Mouse (Mus musculus): ENCODE measurements around the gene Hoxa7. TPM values are rescaled to one million over a fixed set of nuclear protein-coding genes. Genes with fewer than 3 reads are reported as not detected.

Hoxa7 gene
- polyA plus RNA-seq, 1 experiment from 2014 or later: not detected

GRCm38 (mm10) chr6:52248638-52249414 lies 27.2 kb upstream of the Hoxa7 start:
- H3K27ac ChIP-seq (ENCODE audit: low read length): no peak overlapping the region
- peaks cover 4% of the 10 kb centered on the region; the same call in 1 of the 2 replicates for H3K9me3 ChIP-seq (replicated peaks; ENCODE audit: control insufficient read depth, low read length, poor library complexity, severe bottlenecking)
- WGBS: 2% methylated on average over 27 of the region's 27 CpGs
- no peak overlapping the region for H3K4me3 ChIP-seq (ENCODE audit: low read depth, low read length)
- no peak overlapping the region for H3K4me2 ChIP-seq (ENCODE audit: low read length)
- H3K36me3 ChIP-seq (ENCODE audit: control insufficient read depth, insufficient read depth, low read length): no peaks in the 10 kb centered on the region
- ATAC-seq: no peak
- H3K9ac ChIP-seq (ENCODE audit: low read depth, low read length): no peak overlapping the region
- H3K27me3 ChIP-seq (ENCODE audit: control insufficient read depth, insufficient read depth, low read depth, low read length): peaks cover 90% of the 10 kb centered on the region
- no peaks in the 10 kb centered on the region for H3K4me1 ChIP-seq (ENCODE audit: control insufficient read depth, insufficient read depth, low read length)

GRCm38 (mm10) chr6:52247766-52248637 lies 26.3 kb upstream of the Hoxa7 start:
- WGBS: 1% methylated on average over 23 of the region's 23 CpGs

GRCm38 (mm10) chr6:52246916-52247315 lies 25.3 kb upstream of the Hoxa7 start:
- H3K4me2 ChIP-seq (ENCODE audit: low read length): no peak overlapping the region
- H3K4me1 ChIP-seq (ENCODE audit: control insufficient read depth, insufficient read depth, low read length): no peaks in the 10 kb centered on the region
- no peak overlapping the region for H3K9ac ChIP-seq (ENCODE audit: low read depth, low read length)

More at GRCm38 (mm10) chr6:52247766-52248637, 26.3 kb upstream of the Hoxa7 start:
- Histone ChIP-seq H3K4me3 (ENCODE audit: low read depth, low read length) (no peak overlapping the region), H3K36me3 (ENCODE audit: control insufficient read depth, insufficient read depth, low read length) (no peaks in the 10 kb centered on the region), H3K4me1 (ENCODE audit: control insufficient read depth, insufficient read depth, low read length) (no peaks in the 10 kb centered on the region), H3K9me3 (replicated peaks; ENCODE audit: control insufficient read depth, low read length, poor library complexity, severe bottlenecking) (peaks cover 4% of the 10 kb centered on the region; the same call in 1 of the 2 replicates), H3K4me2 (ENCODE audit: low read length) (no peak overlapping the region), H3K27ac (ENCODE audit: low read length) (no peak overlapping the region), H3K27me3 (ENCODE audit: control insufficient read depth, insufficient read depth, low read depth, low read length) (peaks cover 92% of the 10 kb centered on the region), H3K9ac (ENCODE audit: low read depth, low read length) (no peak overlapping the region)
- ATAC-seq: no peak

GRCm38 (mm10) chr6:52246403-52246803 lies 24.7 kb upstream of the Hoxa7 start:
- Histone ChIP-seq H3K27ac (ENCODE audit: low read length) (no peak overlapping the region), H3K9me3 (replicated peaks; ENCODE audit: control insufficient read depth, low read length, poor library complexity, severe bottlenecking) (peaks cover 4% of the 10 kb centered on the region; the same call in 1 of the 2 replicates), H3K4me1 (ENCODE audit: control insufficient read depth, insufficient read depth, low read length) (no peaks in the 10 kb centered on the region), H3K4me3 (ENCODE audit: low read depth, low read length) (no peak overlapping the region), H3K4me2 (ENCODE audit: low read length) (no peak overlapping the region), H3K9ac (ENCODE audit: low read depth, low read length) (no peak overlapping the region), H3K36me3 (ENCODE audit: control insufficient read depth, insufficient read depth, low read length) (no peaks in the 10 kb centered on the region), H3K27me3 (ENCODE audit: control insufficient read depth, insufficient read depth, low read depth, low read length) (peaks cover 91% of the 10 kb centered on the region)
- under 1% methylated on average over 26 of the region's 26 CpGs for WGBS
- ATAC-seq: no peak

More at GRCm38 (mm10) chr6:52246916-52247315, 25.3 kb upstream of the Hoxa7 start:
- 6% methylated on average over 3 of the region's 3 CpGs for WGBS
- H3K27ac ChIP-seq (ENCODE audit: low read length): no peak overlapping the region
- peaks cover 91% of the 10 kb centered on the region for H3K27me3 ChIP-seq (ENCODE audit: control insufficient read depth, insufficient read depth, low read depth, low read length)
- peaks cover 4% of the 10 kb centered on the region; the same call in 1 of the 2 replicates for H3K9me3 ChIP-seq (replicated peaks; ENCODE audit: control insufficient read depth, low read length, poor library complexity, severe bottlenecking)
- H3K36me3 ChIP-seq (ENCODE audit: control insufficient read depth, insufficient read depth, low read length): no peaks in the 10 kb centered on the region
- H3K4me3 ChIP-seq (ENCODE audit: low read depth, low read length): no peak overlapping the region
- ATAC-seq: no peak

- H3K4me1 ChIP-seq (ENCODE audit: control insufficient read depth, insufficient read depth, low read length): no peaks in the 10 kb centered on the region
- H3K9me3 ChIP-seq (replicated peaks; ENCODE audit: control insufficient read depth, low read length, poor library complexity, severe bottlenecking): peaks cover 4% of the 10 kb centered on the region; the same call in 1 of the 2 replicates
- H3K4me3 ChIP-seq (ENCODE audit: low read depth, low read length): no peak within 1 kb of the TSS
- no peak within 1 kb of the TSS for H3K9ac ChIP-seq (ENCODE audit: low read depth, low read length)
- no peak for ATAC-seq
- H3K27ac ChIP-seq (ENCODE audit: low read length): no peak within 1 kb of the TSS
- H3K27me3 ChIP-seq (ENCODE audit: control insufficient read depth, insufficient read depth, low read depth, low read length): peaks cover 91% of the 10 kb centered on the region
- WGBS: 2% methylated on average over 20 of the region's 20 CpGs
- no peak within 1 kb of the TSS for H3K4me2 ChIP-seq (ENCODE audit: low read length)
- no peaks in the 10 kb centered on the region for H3K36me3 ChIP-seq (ENCODE audit: control insufficient read depth, insufficient read depth, low read length)
Observed at GRCm38 (mm10) chr6:52245757-52246142, 24.1 kb upstream of the Hoxa7 start, which contains the start of gene Hoxa11. TSS of gene Hoxa11 (minus strand) at chr6:52245810.

GRCm38 (mm10) chr6:52245040-52245756 lies 23.5 kb upstream of the Hoxa7 start:
- Histone ChIP-seq H3K27ac (ENCODE audit: low read length) (no peak overlapping the region), H3K9ac (ENCODE audit: low read depth, low read length) (no peak overlapping the region), H3K4me3 (ENCODE audit: low read depth, low read length) (no peak overlapping the region), H3K27me3 (ENCODE audit: control insufficient read depth, insufficient read depth, low read depth, low read length) (peaks cover 91% of the 10 kb centered on the region), H3K4me1 (ENCODE audit: control insufficient read depth, insufficient read depth, low read length) (no peaks in the 10 kb centered on the region), H3K4me2 (ENCODE audit: low read length) (no peak overlapping the region), H3K9me3 (replicated peaks; ENCODE audit: control insufficient read depth, low read length, poor library complexity, severe bottlenecking) (peaks cover 4% of the 10 kb centered on the region; the same call in 1 of the 2 replicates), H3K36me3 (ENCODE audit: control insufficient read depth, insufficient read depth, low read length) (no peaks in the 10 kb centered on the region)
- 1% methylated on average over 70 of the region's 71 CpGs for WGBS
- no peak for ATAC-seq

- no peaks in the 10 kb centered on the region for H3K36me3 ChIP-seq (ENCODE audit: control insufficient read depth, insufficient read depth, low read length)
- no peak overlapping the region for H3K4me3 ChIP-seq (ENCODE audit: low read depth, low read length)
- H3K4me2 ChIP-seq (ENCODE audit: low read length): no peak overlapping the region
- H3K9me3 ChIP-seq (replicated peaks; ENCODE audit: control insufficient read depth, low read length, poor library complexity, severe bottlenecking): peaks cover 4% of the 10 kb centered on the region; the same call in 1 of the 2 replicates
- peaks cover 91% of the 10 kb centered on the region for H3K27me3 ChIP-seq (ENCODE audit: control insufficient read depth, insufficient read depth, low read depth, low read length)
- no peaks in the 10 kb centered on the region for H3K4me1 ChIP-seq (ENCODE audit: control insufficient read depth, insufficient read depth, low read length)
- no peak overlapping the region for H3K9ac ChIP-seq (ENCODE audit: low read depth, low read length)
- 2% methylated on average over 23 of the region's 23 CpGs for WGBS
- no peak overlapping the region for H3K27ac ChIP-seq (ENCODE audit: low read length)
- ATAC-seq: no peak
Observed at GRCm38 (mm10) chr6:52244471-52245039, 22.9 kb upstream of the Hoxa7 start.

GRCm38 (mm10) chr6:52243681-52244121 lies 22.0 kb upstream of the Hoxa7 start:
- Histone ChIP-seq H3K4me2 (ENCODE audit: low read length) (no peak overlapping the region), H3K4me3 (ENCODE audit: low read depth, low read length) (no peak overlapping the region), H3K27me3 (ENCODE audit: control insufficient read depth, insufficient read depth, low read depth, low read length) (peaks cover 87% of the 10 kb centered on the region), H3K9ac (ENCODE audit: low read depth, low read length) (no peak overlapping the region), H3K9me3 (replicated peaks; ENCODE audit: control insufficient read depth, low read length, poor library complexity, severe bottlenecking) (peaks cover 4% of the 10 kb centered on the region; the same call in 1 of the 2 replicates), H3K36me3 (ENCODE audit: control insufficient read depth, insufficient read depth, low read length) (no peaks in the 10 kb centered on the region), H3K4me1 (ENCODE audit: control insufficient read depth, insufficient read depth, low read length) (no peaks in the 10 kb centered on the region), H3K27ac (ENCODE audit: low read length) (no peak overlapping the region)
- WGBS: under 1% methylated on average over 12 of the region's 12 CpGs
- ATAC-seq: no peak
